Mouse (Mus musculus) heart, adult 2 months (tissue): ENCODE data around the gene Rnf227. TPM values are rescaled to one million over a fixed set of nuclear protein-coding genes. Genes with fewer than 3 reads are reported as not detected.

Source experiments
- DNase-seq, 2 experiments: peaks; one replicate each; pipeline ENCODE4 v3.0.0; 2021
- H3K27ac ChIP-seq: fragments of 200-600 bp; 2 replicates; pipeline ENCODE4 v1.8.1; 2022
- H3K27me3 ChIP-seq: fragments of 200-500 bp; 2 replicates; pipeline ENCODE4 v1.6.1; 2012; ENCODE audit warnings: mild to moderate bottlenecking, low read length, inconsistent platforms, mixed read lengths; ENCODE audit not compliant: control insufficient read depth, insufficient read depth
- H3K36me3 ChIP-seq: fragments of 200-500 bp; 2 replicates; pipeline ENCODE4 v1.6.1; 2012; ENCODE audit warnings: low read length, inconsistent platforms; ENCODE audit not compliant: control insufficient read depth, insufficient read depth
- H3K4me1 ChIP-seq: fragments of 200-500 bp; 2 replicates; pipeline ENCODE4 v1.6.1; 2011; ENCODE audit warnings: low read length; ENCODE audit not compliant: control insufficient read depth, insufficient read depth
- H3K4me3 ChIP-seq: fragments of 200-600 bp; 2 replicates; pipeline ENCODE4 v1.8.1; 2022
- H3K79me2 ChIP-seq: fragments of 200-500 bp; replicated peaks from 2 replicates; pipeline ENCODE4 v1.6.1; 2012; ENCODE audit warnings: mild to moderate bottlenecking, inconsistent platforms, low read length, moderate library complexity, mixed read lengths; ENCODE audit not compliant: control insufficient read depth, insufficient read depth
- H3K9ac ChIP-seq: fragments of 200-500 bp; 2 replicates; pipeline ENCODE4 v1.6.1; 2012; ENCODE audit warnings: low read depth, mild to moderate bottlenecking, control low read depth, inconsistent platforms, low read length, mixed read lengths
- CTCF ChIP-seq: fragments of 200-600 bp; IDR thresholded peaks from 2 replicates; pipeline ENCODE4 v1.8.1; 2022; ENCODE audit warnings: antibody characterized with exemption, mild to moderate bottlenecking, moderate library complexity
- EP300 ChIP-seq: fragments of 200-500 bp; IDR thresholded peaks from 2 replicates; pipeline ENCODE4 v1.6.1; 2011; ENCODE audit warnings: low read depth, low read length, control low read depth; ENCODE audit not compliant: insufficient read depth
- POLR2A ChIP-seq: fragments of 200-500 bp; IDR thresholded peaks from 2 replicates; pipeline ENCODE4 v1.6.1; 2011; ENCODE audit warnings: mild to moderate bottlenecking, low read depth, low read length, control low read depth; ENCODE audit not compliant: insufficient read depth
- WGBS: fragments of 180-500 bp; shearing (Covaris S2); methylation state at CpG from one replicate; pipeline ENCODE4 v1.1.7; 2018; 5-methylcytosine and 5-hydroxymethylcytosine counted together
- intact Hi-C: fragments of 180-260 bp; cut with DNase I; formaldehyde crosslinking; loops from one replicate; pipeline ENCODE4 v1.15.1; 2025
- polyA plus RNA-seq: library from polyadenylated mRNA; depleted of rRNA; stranded (reverse); fragments of >200 nt; gene quantifications from 2 replicates; pipeline ENCODE4 v1.2.3, GENCODE M21; 2012
- total RNA-seq, 2 experiments: library from RNA; stranded (reverse); gene quantifications; 2 replicates each; pipeline ENCODE4 v1.2.3; 2021

Rnf227 gene
- total and polyA plus RNA-seq, 3 experiments: 0.31 to 0.51 (median 0.36) TPM

GRCm38 (mm10) chr11:69322010-69322409 lies 18.3 kb upstream of the Rnf227 start:
- intact Hi-C loops: loop anchor here (2.0 to 10.0 kb wide), 4 partner anchors 19 to 257 kb away; partner anchors contain the start of gene Rnf227

GRCm38 (mm10) chr11:69322693-69323471 lies 17.4 kb upstream of the Rnf227 start:
- intact Hi-C loops: loop anchor here (2.0 to 10.0 kb wide), 4 partner anchors 18 to 258 kb away; partner anchors contain the start of gene Rnf227
- Histone ChIP-seq H3K27me3 (peaks cover 1% of the 10 kb centered on the region; the same call in 1 of the 2 replicates), H3K4me3 (peak overlapping the region; percentile 66), H3K27ac (peak overlapping the region; percentile 85), H3K4me1 (peaks cover 10% of the 10 kb centered on the region), H3K79me2 (no peaks in the 10 kb centered on the region), H3K36me3 (no peaks in the 10 kb centered on the region), H3K9ac (peak overlapping the region; percentile 84)
- 21% methylated on average over 18 of the region's 18 CpGs for WGBS
- no peak for TF ChIP-seq EP300
- TF ChIP-seq CTCF: no peak
- TF ChIP-seq POLR2A: no peak
- DNase-seq: no peak

More at GRCm38 (mm10) chr11:69322010-69322409, 18.3 kb upstream of the Rnf227 start:
- Histone ChIP-seq H3K27ac (no peak overlapping the region), H3K79me2 (no peaks in the 10 kb centered on the region), H3K36me3 (no peaks in the 10 kb centered on the region), H3K4me3 (no peak overlapping the region), H3K27me3 (peaks cover 1% of the 10 kb centered on the region; the same call in 1 of the 2 replicates), H3K9ac (no peak overlapping the region), H3K4me1 (peaks cover 10% of the 10 kb centered on the region)
- 83% methylated on average over 6 of the region's 6 CpGs for WGBS
- TF ChIP-seq POLR2A: no peak
- no peak for TF ChIP-seq EP300
- TF ChIP-seq CTCF: no peak
- no peak for DNase-seq

- intact Hi-C loops: loop anchor here (2.0 to 10.0 kb wide), 4 partner anchors 17 to 259 kb away; partner anchors contain the start of gene Rnf227
- no peaks in the 10 kb centered on the region for H3K79me2 ChIP-seq
- peaks cover 10% of the 10 kb centered on the region for H3K4me1 ChIP-seq
- TF ChIP-seq EP300: peak; percentile 45; the same call in 1 of the 2 replicates
- peak; percentile 89 for TF ChIP-seq POLR2A
- TF ChIP-seq CTCF: no peak
- peak within 1 kb of the TSS; percentile 91 for H3K27ac ChIP-seq
- H3K36me3 ChIP-seq: no peaks in the 10 kb centered on the region
- peak within 1 kb of the TSS; percentile 66 for H3K4me3 ChIP-seq
- H3K9ac ChIP-seq: peak within 1 kb of the TSS; percentile 84
- peak; percentile 98 to 99 for DNase-seq
- H3K27me3 ChIP-seq: peaks cover 1% of the 10 kb centered on the region; the same call in 1 of the 2 replicates
- WGBS: under 1% methylated on average over 30 of the region's 30 CpGs
These were observed 16.6 kb upstream of the Rnf227 start, which contains the start of the genes Cntrob and Trappc1 for GRCm38 (mm10) chr11:69323667-69324111. TSS of gene Cntrob (minus strand) at chr11:69323775. TSS of gene Trappc1 (plus strand) at chr11:69323980.

GRCm38 (mm10) chr11:69324749-69325148 lies 15.5 kb upstream of the Rnf227 start:
- Histone ChIP-seq H3K4me1 (peaks cover 10% of the 10 kb centered on the region), H3K9ac (no peak overlapping the region), H3K27me3 (peaks cover 1% of the 10 kb centered on the region; the same call in 1 of the 2 replicates), H3K4me3 (no peak overlapping the region), H3K79me2 (no peaks in the 10 kb centered on the region), H3K36me3 (no peaks in the 10 kb centered on the region), H3K27ac (no peak overlapping the region)
- no peak for DNase-seq
- 79% methylated on average over 6 of the region's 6 CpGs for WGBS
- intact Hi-C loops: loop anchor here (5.0 to 10.0 kb wide), 3 partner anchors 52 to 260 kb away; no protein-coding TSS in a partner anchor
- TF ChIP-seq CTCF: no peak
- no peak for TF ChIP-seq EP300
- no peak for TF ChIP-seq POLR2A

- WGBS: 9% methylated on average over 26 of the region's 26 CpGs
- intact Hi-C loops: loop anchor here (2.0 to 10.0 kb wide), 2 partner anchors 39 to 261 kb away; no protein-coding TSS in a partner anchor
These were observed 14.4 kb upstream of the Rnf227 start, which contains the start of gene Kcnab3 for GRCm38 (mm10) chr11:69325628-69326407. TSS of gene Kcnab3 (plus strand) at chr11:69326258.

More at GRCm38 (mm10) chr11:69325628-69326407, 14.4 kb upstream of the Rnf227 start, which contains the start of gene Kcnab3:
- peak within 1 kb of the TSS; percentile 76 for H3K9ac ChIP-seq
- H3K27ac ChIP-seq: peak within 1 kb of the TSS; percentile 47
- peaks cover 1% of the 10 kb centered on the region; the same call in 1 of the 2 replicates for H3K27me3 ChIP-seq
- TF ChIP-seq EP300 (peak; percentile 38; the same call in 1 of the 2 replicates), CTCF (no peak), POLR2A (peak; percentile 70)
- peak within 1 kb of the TSS; percentile 68 for H3K4me3 ChIP-seq
- no peaks in the 10 kb centered on the region for H3K79me2 ChIP-seq
- H3K36me3 ChIP-seq: no peaks in the 10 kb centered on the region
- H3K4me1 ChIP-seq: peaks cover 10% of the 10 kb centered on the region
- peak; percentile 85 to 90 for DNase-seq
